Mouse (Mus musculus): Measurements from ENCODE around the gene Tfap2a. TPM values are rescaled to one million over a fixed set of nuclear protein-coding genes. Genes with fewer than 3 reads are reported as not detected.

The Tfap2a gene
- polyA plus RNA-seq, 1 experiment from 2014 or later: 2.4 TPM

DNA sequence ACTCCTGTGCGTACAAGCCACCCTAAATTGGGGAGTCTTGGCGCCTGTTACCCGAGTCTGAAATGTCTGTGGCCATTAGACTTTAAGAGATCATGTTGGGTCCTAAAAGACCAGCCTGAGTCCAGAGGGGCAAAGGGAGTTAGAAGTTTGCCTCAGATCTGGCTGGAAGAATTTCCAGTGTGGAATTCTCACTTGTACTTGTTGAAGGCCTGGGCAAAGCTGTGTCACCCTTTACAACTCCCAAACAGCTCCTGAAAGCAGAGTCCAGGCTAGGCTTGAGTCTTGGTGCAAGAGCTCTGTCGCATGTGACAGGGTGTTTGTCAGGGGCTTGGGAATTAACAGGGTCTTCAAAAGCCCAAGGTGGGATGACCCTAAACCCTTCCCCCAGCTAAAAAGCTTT, 5.0 kb upstream of the Tfap2a start:
- H3K27ac ChIP-seq (ENCODE audit: low read length): no peak overlapping the region
- peaks cover 93% of the 10 kb centered on the region for H3K27me3 ChIP-seq (ENCODE audit: insufficient read depth, low read length)
- no peak for ATAC-seq (ENCODE audit: low FRiP score, low TSS enrichment)
- no peak overlapping the region for H3K4me3 ChIP-seq (ENCODE audit: low read length)
- WGBS: 12% methylated on average over 4 of the region's 4 CpGs
- peaks cover 14% of the 10 kb centered on the region for H3K4me1 ChIP-seq (ENCODE audit: insufficient read depth, low read length)
- no peaks in the 10 kb centered on the region for H3K9me3 ChIP-seq (ENCODE audit: low read length)
- no peaks in the 10 kb centered on the region for H3K36me3 ChIP-seq (ENCODE audit: insufficient read depth, low read length)
- no peak overlapping the region for H3K9ac ChIP-seq (replicated peaks; ENCODE audit: low read length)
- H3K4me2 ChIP-seq (replicated peaks; ENCODE audit: low read depth, low read length): no peak overlapping the region

DNA sequence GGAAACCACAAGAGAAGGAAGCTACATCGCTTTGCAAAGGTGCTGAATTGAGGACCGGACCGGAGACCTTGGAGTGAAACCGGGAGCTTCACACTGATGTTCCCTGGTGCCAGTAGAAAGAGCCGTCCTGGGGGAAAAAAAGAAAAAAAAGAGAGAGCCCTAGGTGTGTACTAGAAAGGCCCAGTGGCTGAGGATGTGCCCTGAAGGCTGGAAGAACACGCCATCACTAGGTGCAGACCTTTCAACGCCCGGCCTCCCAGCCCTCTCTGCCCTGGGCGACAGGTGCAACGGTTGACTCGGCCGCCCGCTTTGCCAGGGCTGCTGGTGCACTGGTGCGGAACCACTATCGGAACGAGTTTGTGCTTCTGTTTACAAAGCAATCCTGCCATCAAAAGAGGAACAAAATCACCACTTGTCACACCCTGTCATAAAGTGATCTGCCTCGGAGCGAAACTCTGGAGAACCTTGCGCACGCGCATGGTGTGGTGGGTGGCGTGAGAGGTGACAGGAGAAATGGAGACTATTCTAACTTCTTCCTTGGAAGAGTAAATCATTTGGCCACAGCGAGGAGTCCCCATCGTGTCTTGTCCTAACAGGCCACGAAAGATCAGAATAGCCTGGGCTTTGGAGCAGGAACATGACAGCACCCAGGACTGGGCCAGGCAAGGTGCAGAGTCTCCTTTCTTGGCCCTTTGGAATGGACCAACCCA, 3.8 kb upstream of the Tfap2a start:
- Histone ChIP-seq H3K4me3 (ENCODE audit: low read length) (no peak overlapping the region), H3K27me3 (ENCODE audit: insufficient read depth, low read length) (peaks cover 96% of the 10 kb centered on the region), H3K4me1 (ENCODE audit: insufficient read depth, low read length) (peaks cover 19% of the 10 kb centered on the region), H3K36me3 (ENCODE audit: insufficient read depth, low read length) (no peaks in the 10 kb centered on the region), H3K9ac (replicated peaks; ENCODE audit: low read length) (no peak overlapping the region), H3K4me2 (replicated peaks; ENCODE audit: low read depth, low read length) (no peak overlapping the region), H3K27ac (ENCODE audit: low read length) (no peak overlapping the region), H3K9me3 (ENCODE audit: low read length) (no peaks in the 10 kb centered on the region)
- WGBS: 4% methylated on average over 25 of the region's 25 CpGs
- ATAC-seq (ENCODE audit: low FRiP score, low TSS enrichment): no peak

DNA sequence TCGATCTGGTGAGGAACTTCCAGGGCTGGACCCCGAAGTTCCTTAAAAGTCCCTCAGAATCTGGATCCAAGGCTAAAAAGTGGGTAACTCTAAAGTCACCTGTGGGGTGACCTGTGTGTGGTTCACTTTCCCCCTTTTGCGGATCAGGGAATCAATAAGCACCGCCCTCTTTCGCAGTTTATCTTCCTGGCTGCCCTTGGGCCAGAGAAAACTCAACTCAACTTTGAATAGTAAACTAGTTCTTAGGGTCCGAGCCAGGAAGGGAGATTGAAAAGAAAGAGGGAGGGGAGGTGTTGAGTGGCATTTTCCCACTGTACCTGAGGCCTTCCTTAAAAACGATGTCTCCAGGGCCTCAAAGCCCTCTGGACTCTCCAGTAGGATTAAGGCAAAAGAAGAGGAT, 3.3 kb upstream of the Tfap2a start:
- Histone ChIP-seq H3K27me3 (ENCODE audit: insufficient read depth, low read length) (peaks cover 98% of the 10 kb centered on the region), H3K4me3 (ENCODE audit: low read length) (no peak overlapping the region), H3K4me2 (replicated peaks; ENCODE audit: low read depth, low read length) (no peak overlapping the region), H3K4me1 (ENCODE audit: insufficient read depth, low read length) (peaks cover 19% of the 10 kb centered on the region), H3K9ac (replicated peaks; ENCODE audit: low read length) (no peak overlapping the region), H3K36me3 (ENCODE audit: insufficient read depth, low read length) (no peaks in the 10 kb centered on the region), H3K27ac (ENCODE audit: low read length) (no peak overlapping the region), H3K9me3 (ENCODE audit: low read length) (no peaks in the 10 kb centered on the region)
- no peak for ATAC-seq (ENCODE audit: low FRiP score, low TSS enrichment)
- 2% methylated on average over 7 of the region's 7 CpGs for WGBS

DNA sequence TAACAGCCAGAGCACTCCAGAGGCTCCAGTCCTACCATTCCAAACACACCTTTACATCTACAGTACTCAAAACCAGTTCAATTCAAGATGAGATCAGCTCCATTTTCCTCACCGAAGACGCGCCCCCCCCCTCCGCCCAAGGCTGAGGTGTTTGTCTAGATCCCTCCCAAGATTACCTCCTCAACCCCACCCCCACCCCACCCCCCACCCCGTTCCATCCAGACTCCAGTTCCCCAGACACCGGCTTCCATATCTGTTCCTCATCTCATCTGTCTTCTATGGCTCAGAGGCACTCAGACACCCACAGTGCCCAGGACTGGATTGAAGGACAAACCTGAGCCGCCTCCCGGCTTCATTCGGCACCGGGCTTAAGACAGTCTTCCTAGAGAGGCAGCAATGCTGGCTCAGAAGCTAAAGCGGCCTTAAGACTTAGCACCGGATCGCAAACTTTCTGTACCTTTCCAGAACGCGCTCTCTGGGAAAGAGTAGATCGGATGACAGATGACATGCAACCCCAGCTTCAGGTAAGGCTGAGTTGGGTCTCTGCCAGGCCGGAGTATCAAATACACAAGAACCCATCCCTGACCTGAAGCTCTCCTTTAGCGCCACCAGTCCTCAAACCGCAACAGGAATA, 2.7 kb upstream of the Tfap2a start:
- 2% methylated on average over 19 of the region's 19 CpGs for WGBS
- H3K4me1 ChIP-seq (ENCODE audit: insufficient read depth, low read length): peaks cover 19% of the 10 kb centered on the region
- ATAC-seq (ENCODE audit: low FRiP score, low TSS enrichment): no peak
- no peaks in the 10 kb centered on the region for H3K9me3 ChIP-seq (ENCODE audit: low read length)
- H3K4me3 ChIP-seq (ENCODE audit: low read length): no peak overlapping the region
- no peak overlapping the region for H3K4me2 ChIP-seq (replicated peaks; ENCODE audit: low read depth, low read length)
- H3K27ac ChIP-seq (ENCODE audit: low read length): no peak overlapping the region
- H3K36me3 ChIP-seq (ENCODE audit: insufficient read depth, low read length): no peaks in the 10 kb centered on the region
- peaks cover 99% of the 10 kb centered on the region for H3K27me3 ChIP-seq (ENCODE audit: insufficient read depth, low read length)
- no peak overlapping the region for H3K9ac ChIP-seq (replicated peaks; ENCODE audit: low read length)

DNA sequence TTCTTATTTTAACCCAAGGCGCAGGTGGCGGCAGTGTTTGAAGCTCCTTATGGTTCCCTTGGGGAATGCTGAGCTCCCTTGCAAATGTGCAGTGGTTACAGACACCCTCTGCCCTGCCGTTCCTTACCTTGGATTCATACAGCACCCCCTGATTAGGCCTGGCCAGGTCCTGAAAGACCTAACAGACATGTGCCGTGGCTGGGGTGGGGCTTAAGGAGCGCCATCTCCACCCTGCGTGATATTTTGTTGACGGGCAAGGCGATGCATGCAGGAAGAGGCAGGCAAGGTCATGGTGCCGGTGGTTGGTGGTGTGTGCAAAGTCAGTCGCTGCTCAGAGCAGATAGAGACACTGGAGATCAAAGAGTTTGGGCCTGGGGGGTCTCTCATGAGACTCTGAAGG, 1.7 kb upstream of the Tfap2a start:
- no peaks in the 10 kb centered on the region for H3K36me3 ChIP-seq (ENCODE audit: insufficient read depth, low read length)
- ATAC-seq (ENCODE audit: low FRiP score, low TSS enrichment): no peak
- H3K27me3 ChIP-seq (ENCODE audit: insufficient read depth, low read length): peaks cover 99% of the 10 kb centered on the region
- no peak overlapping the region for H3K9ac ChIP-seq (replicated peaks; ENCODE audit: low read length)
- 4% methylated on average over 10 of the region's 10 CpGs for WGBS
- no peak overlapping the region for H3K4me2 ChIP-seq (replicated peaks; ENCODE audit: low read depth, low read length)
- no peak overlapping the region for H3K4me3 ChIP-seq (ENCODE audit: low read length)
- H3K9me3 ChIP-seq (ENCODE audit: low read length): no peaks in the 10 kb centered on the region
- peaks cover 17% of the 10 kb centered on the region for H3K4me1 ChIP-seq (ENCODE audit: insufficient read depth, low read length)
- H3K27ac ChIP-seq (ENCODE audit: low read length): no peak overlapping the region

DNA sequence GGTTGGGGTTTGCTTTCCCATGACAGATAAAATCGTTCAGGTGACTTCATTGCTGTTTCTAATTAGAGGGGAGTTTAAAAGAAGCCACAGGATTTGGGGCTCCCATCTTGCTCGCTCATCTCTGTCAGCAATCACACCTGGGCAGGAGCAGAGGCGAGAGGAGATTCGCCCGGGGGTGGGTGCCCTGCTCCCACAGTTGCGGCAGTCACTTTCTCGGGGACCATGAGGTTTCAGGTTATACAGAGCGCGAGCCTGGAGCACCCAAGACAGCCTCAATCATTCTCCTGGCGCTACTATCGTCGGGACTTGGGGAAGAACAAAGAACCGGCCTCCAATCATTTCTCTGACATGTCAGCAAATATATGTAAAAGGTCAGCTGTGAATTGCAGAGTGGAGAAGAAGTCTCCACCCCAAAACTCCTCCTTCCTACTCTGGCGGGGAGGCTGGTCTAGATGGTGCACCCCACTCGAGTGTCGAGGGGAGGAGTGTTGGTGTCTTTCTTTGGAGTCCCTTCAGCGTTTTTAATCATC, 1.0 kb upstream of the Tfap2a start:
- no peak for ATAC-seq (ENCODE audit: low FRiP score, low TSS enrichment)
- H3K27me3 ChIP-seq (ENCODE audit: insufficient read depth, low read length): peaks cover 99% of the 10 kb centered on the region
- peaks cover 12% of the 10 kb centered on the region; the same call in 1 of the 2 replicates for H3K4me1 ChIP-seq (ENCODE audit: insufficient read depth, low read length)
- H3K4me3 ChIP-seq (ENCODE audit: low read length): no peak overlapping the region
- under 1% methylated on average over 17 of the region's 17 CpGs for WGBS
- H3K4me2 ChIP-seq (replicated peaks; ENCODE audit: low read depth, low read length): no peak overlapping the region
- no peaks in the 10 kb centered on the region for H3K9me3 ChIP-seq (ENCODE audit: low read length)
- no peak overlapping the region for H3K9ac ChIP-seq (replicated peaks; ENCODE audit: low read length)
- H3K27ac ChIP-seq (ENCODE audit: low read length): no peak overlapping the region
- H3K36me3 ChIP-seq (ENCODE audit: insufficient read depth, low read length): no peaks in the 10 kb centered on the region

DNA sequence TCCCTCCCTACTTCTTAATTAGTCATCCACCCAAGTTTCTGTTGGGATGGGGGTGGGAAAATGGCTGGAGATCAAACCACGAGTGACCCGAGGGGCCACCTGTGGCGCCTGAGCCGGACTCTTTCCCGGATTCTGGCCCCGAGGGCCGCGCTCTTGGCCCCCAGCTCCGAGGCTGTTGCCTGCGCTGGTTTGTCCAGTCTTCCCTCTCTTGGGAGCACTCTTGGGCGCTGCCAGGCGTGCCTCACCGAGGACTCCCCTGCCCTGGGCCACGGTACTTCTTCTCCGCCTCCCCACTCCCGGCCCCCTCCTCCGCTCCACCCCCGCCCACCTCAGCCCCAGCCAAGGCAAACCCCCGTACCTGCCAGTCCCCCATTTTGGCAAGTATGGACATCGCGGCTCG, 415 bp downstream of the Tfap2a start:
- Histone ChIP-seq H3K27me3 (ENCODE audit: insufficient read depth, low read length) (peaks cover 98% of the 10 kb centered on the region), H3K27ac (ENCODE audit: low read length) (peak overlapping the region; percentile 82), H3K9me3 (ENCODE audit: low read length) (no peaks in the 10 kb centered on the region), H3K4me3 (ENCODE audit: low read length) (peak overlapping the region; percentile 41), H3K4me1 (ENCODE audit: insufficient read depth, low read length) (peaks cover 17% of the 10 kb centered on the region; the same call in 1 of the 2 replicates), H3K36me3 (ENCODE audit: insufficient read depth, low read length) (no peaks in the 10 kb centered on the region), H3K4me2 (replicated peaks; ENCODE audit: low read depth, low read length) (peak overlapping the region; percentile 63), H3K9ac (replicated peaks; ENCODE audit: low read length) (peak overlapping the region; percentile 62)
- ATAC-seq (ENCODE audit: low FRiP score, low TSS enrichment): peak; percentile 40; the same call in 1 of the 2 replicates
- WGBS: under 1% methylated on average over 22 of the region's 22 CpGs

DNA sequence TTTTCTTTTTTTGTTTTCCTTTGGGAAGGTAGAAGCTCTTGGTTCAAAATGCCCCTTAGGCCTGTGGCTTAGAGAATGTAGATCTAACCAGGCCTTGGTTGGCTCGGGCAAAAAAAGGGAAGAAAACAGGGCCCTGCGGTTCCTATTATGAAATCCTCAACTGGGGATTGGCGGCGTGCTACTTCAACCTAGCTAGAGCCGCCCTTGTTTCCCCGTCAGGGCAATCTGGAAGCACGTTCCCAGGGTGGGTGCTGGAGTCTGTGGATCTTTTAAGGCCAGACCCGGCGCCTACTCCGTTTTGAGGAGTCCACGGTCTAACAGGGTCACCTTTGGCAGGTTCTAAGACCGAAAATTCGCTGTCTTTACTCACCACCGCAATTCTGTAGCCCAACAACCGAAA, 1.1 kb downstream of the Tfap2a start:
- Histone ChIP-seq H3K4me3 (ENCODE audit: low read length) (peak overlapping the region; percentile 41), H3K36me3 (ENCODE audit: insufficient read depth, low read length) (no peaks in the 10 kb centered on the region), H3K9ac (replicated peaks; ENCODE audit: low read length) (peak overlapping the region; percentile 62), H3K9me3 (ENCODE audit: low read length) (no peaks in the 10 kb centered on the region), H3K27me3 (ENCODE audit: insufficient read depth, low read length) (peaks cover 98% of the 10 kb centered on the region), H3K4me2 (replicated peaks; ENCODE audit: low read depth, low read length) (peak overlapping the region; percentile 63), H3K27ac (ENCODE audit: low read length) (peak overlapping the region; percentile 82; the same call in 1 of the 2 replicates), H3K4me1 (ENCODE audit: insufficient read depth, low read length) (peaks cover 19% of the 10 kb centered on the region; the same call in 1 of the 2 replicates)
- ATAC-seq (ENCODE audit: low FRiP score, low TSS enrichment): no peak
- WGBS: 12% methylated on average over 15 of the region's 15 CpGs

DNA sequence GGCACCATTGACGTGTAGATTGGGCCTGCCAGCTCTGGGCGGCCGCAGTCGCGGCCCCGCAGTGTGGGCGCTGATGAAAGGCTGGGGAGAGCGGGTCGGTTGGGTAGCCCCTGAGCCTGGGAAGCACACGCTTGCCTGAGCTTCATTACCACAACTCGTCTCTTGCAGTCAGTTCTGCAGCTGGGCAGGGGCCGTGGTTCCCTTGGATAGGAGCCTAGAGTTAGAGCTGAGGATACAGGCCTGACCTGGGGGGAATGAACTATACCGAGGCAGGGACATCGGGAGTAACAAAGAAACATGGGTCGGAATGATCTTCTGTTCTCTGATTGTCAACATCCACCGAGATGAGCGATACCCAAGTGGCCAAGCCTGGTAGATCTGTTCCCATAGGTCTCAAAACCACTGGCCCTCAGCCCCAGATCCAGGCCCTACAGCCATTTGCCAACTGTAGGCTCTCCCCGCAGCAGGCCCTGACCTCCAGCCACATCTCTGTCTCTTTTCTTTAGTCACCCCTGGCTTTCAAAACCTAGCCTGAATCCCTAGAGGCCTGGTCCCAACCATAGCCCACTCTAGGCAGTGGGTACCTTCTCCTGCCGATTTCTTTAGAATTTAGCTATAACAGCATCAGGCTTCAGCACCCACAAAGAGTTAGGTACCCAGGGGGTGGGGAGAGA, 1.9 kb downstream of the Tfap2a start:
- H3K9me3 ChIP-seq (ENCODE audit: low read length): no peaks in the 10 kb centered on the region
- peaks cover 20% of the 10 kb centered on the region for H3K4me1 ChIP-seq (ENCODE audit: insufficient read depth, low read length)
- H3K4me2 ChIP-seq (replicated peaks; ENCODE audit: low read depth, low read length): peak overlapping the region; percentile 63
- ATAC-seq (ENCODE audit: low FRiP score, low TSS enrichment): no peak
- peak overlapping the region; percentile 44 for H3K27ac ChIP-seq (ENCODE audit: low read length)
- 9% methylated on average over 19 of the region's 19 CpGs for WGBS
- H3K27me3 ChIP-seq (ENCODE audit: insufficient read depth, low read length): peaks cover 98% of the 10 kb centered on the region
- H3K9ac ChIP-seq (replicated peaks; ENCODE audit: low read length): peak overlapping the region; percentile 43
- peak overlapping the region; percentile 41 for H3K4me3 ChIP-seq (ENCODE audit: low read length)
- no peaks in the 10 kb centered on the region for H3K36me3 ChIP-seq (ENCODE audit: insufficient read depth, low read length)
